Mouse (Mus musculus): ENCODE results near the gene Tent4a. TPM values are rescaled to one million over a fixed set of nuclear protein-coding genes. Genes with fewer than 3 reads are reported as not detected.
"Not testable (repeated sequence)": the region's sequence is repeated elsewhere in the genome, so short reads cannot be mapped to it uniquely, and the experiment has no call there.

Tent4a gene
- total and polyA plus RNA-seq, 3 experiments, result 8.1 to 12.7 (median 11.0) TPM

- H3K79me2 ChIP-seq (replicated peaks; ENCODE audit: control insufficient read depth, insufficient read depth, low read length), result no peaks in the 10 kb centered on the region
- intact Hi-C loops (cut with DNase I), result no loop called here
- H3K9ac ChIP-seq (ENCODE audit: low read depth, low read length), result no peak overlapping the region
- H3K4me3 ChIP-seq, result no peak overlapping the region
- H3K27me3 ChIP-seq (ENCODE audit: control insufficient read depth, insufficient read depth, low read length), result no peaks in the 10 kb centered on the region
- H3K36me3 ChIP-seq (ENCODE audit: control insufficient read depth, insufficient read depth, low read length), result no peaks in the 10 kb centered on the region
- no peaks in the 10 kb centered on the region for H3K4me1 ChIP-seq (ENCODE audit: control insufficient read depth, insufficient read depth, low read length)
- DNase-seq, result peak in 1 of 2 experiments; percentile 45
- TF ChIP-seq EP300 (IDR thresholded peaks at IDR 0.05; ENCODE audit: insufficient read depth, low read depth, low read length) (no peak), CTCF (IDR thresholded peaks at IDR 0.05) (0 out of 2 replicates have a peak, but pooled peaks have one; percentile 2)
- no peak overlapping the region for H3K27ac ChIP-seq
- 62% methylated on average over 9 of the region's 9 CpGs for WGBS
These were observed 34.8 kb upstream of the Tent4a start for GRCm38 (mm10) chr13:69569201-69569600.

DNA sequence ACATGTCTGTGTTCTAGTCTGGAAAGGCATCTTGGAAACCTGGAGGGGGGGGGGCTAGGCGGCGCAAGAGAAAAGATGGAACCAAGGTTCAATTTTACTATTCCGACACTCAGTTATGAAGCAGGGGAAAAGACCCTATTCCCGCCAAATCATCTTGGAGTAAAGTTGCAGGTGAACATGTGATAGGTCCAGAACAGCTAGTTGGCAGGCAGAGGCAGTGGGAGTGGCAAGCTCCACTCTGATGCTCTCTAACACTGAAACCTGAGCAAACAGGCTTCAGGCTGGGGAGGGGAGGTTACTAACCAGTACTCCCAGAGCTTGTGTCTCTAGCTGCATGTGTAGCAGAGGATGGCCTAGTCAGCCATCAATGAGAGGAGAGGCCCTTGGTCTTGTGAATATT, 31.0 kb upstream of the Tent4a start:
- H3K4me1 ChIP-seq (ENCODE audit: control insufficient read depth, insufficient read depth, low read length); H3K79me2 ChIP-seq (replicated peaks; ENCODE audit: control insufficient read depth, insufficient read depth, low read length); H3K27me3 ChIP-seq (ENCODE audit: control insufficient read depth, insufficient read depth, low read length); H3K4me3 ChIP-seq; H3K36me3 ChIP-seq (ENCODE audit: control insufficient read depth, insufficient read depth, low read length); H3K9ac ChIP-seq (ENCODE audit: low read depth, low read length); DNase-seq; H3K27ac ChIP-seq; intact Hi-C loops (cut with DNase I): not testable (repeated sequence)
- 90% methylated on average over 4 of the region's 4 CpGs for WGBS

- H3K4me1 ChIP-seq (ENCODE audit: control insufficient read depth, insufficient read depth, low read length), result peaks cover 5% of the 10 kb centered on the region; the same call in 1 of the 2 replicates
- intact Hi-C loops (cut with DNase I), result no loop called here
- no peaks in the 10 kb centered on the region for H3K79me2 ChIP-seq (replicated peaks; ENCODE audit: control insufficient read depth, insufficient read depth, low read length)
- no peak for DNase-seq
- no peaks in the 10 kb centered on the region; the same call in 1 of the 2 replicates for H3K27me3 ChIP-seq (ENCODE audit: control insufficient read depth, insufficient read depth, low read length)
- H3K27ac ChIP-seq, result no peak overlapping the region
- H3K9ac ChIP-seq (ENCODE audit: low read depth, low read length), result no peak overlapping the region
- TF ChIP-seq EP300 (IDR thresholded peaks at IDR 0.05; ENCODE audit: insufficient read depth, low read depth, low read length), result no peak
- no peak for TF ChIP-seq CTCF (IDR thresholded peaks at IDR 0.05)
- TF ChIP-seq POLR2A (IDR thresholded peaks at IDR 0.05; ENCODE audit: insufficient read depth, low read depth, low read length), result no peak
- H3K4me3 ChIP-seq, result no peak overlapping the region
- no peaks in the 10 kb centered on the region for H3K36me3 ChIP-seq (ENCODE audit: control insufficient read depth, insufficient read depth, low read length)
These were observed 30.2 kb upstream of the Tent4a start for GRCm38 (mm10) chr13:69564573-69564972.

- DNase-seq, result no peak
- WGBS, result 52% methylated on average over 3 of the region's 3 CpGs
- Histone ChIP-seq H3K9ac (ENCODE audit: low read depth, low read length) (no peak overlapping the region), H3K36me3 (ENCODE audit: control insufficient read depth, insufficient read depth, low read length) (no peaks in the 10 kb centered on the region), H3K79me2 (replicated peaks; ENCODE audit: control insufficient read depth, insufficient read depth, low read length) (no peaks in the 10 kb centered on the region), H3K27ac (no peak overlapping the region), H3K4me3 (no peak overlapping the region), H3K27me3 (ENCODE audit: control insufficient read depth, insufficient read depth, low read length) (no peaks in the 10 kb centered on the region; the same call in 1 of the 2 replicates), H3K4me1 (ENCODE audit: control insufficient read depth, insufficient read depth, low read length) (peaks cover 6% of the 10 kb centered on the region; the same call in 1 of the 2 replicates)
- TF ChIP-seq EP300 (IDR thresholded peaks at IDR 0.05; ENCODE audit: insufficient read depth, low read depth, low read length) (no peak), CTCF (IDR thresholded peaks at IDR 0.05) (no peak), POLR2A (IDR thresholded peaks at IDR 0.05; ENCODE audit: insufficient read depth, low read depth, low read length) (no peak)
- intact Hi-C loops (cut with DNase I), result no loop called here
These were observed 29.5 kb upstream of the Tent4a start for GRCm38 (mm10) chr13:69563905-69564304.

- Histone ChIP-seq H3K4me1 (ENCODE audit: control insufficient read depth, insufficient read depth, low read length) (peaks cover 9% of the 10 kb centered on the region; the same call in 1 of the 2 replicates), H3K4me3 (no peak overlapping the region), H3K27ac (no peak overlapping the region), H3K79me2 (replicated peaks; ENCODE audit: control insufficient read depth, insufficient read depth, low read length) (no peaks in the 10 kb centered on the region), H3K36me3 (ENCODE audit: control insufficient read depth, insufficient read depth, low read length) (no peaks in the 10 kb centered on the region), H3K9ac (ENCODE audit: low read depth, low read length) (no peak overlapping the region), H3K27me3 (ENCODE audit: control insufficient read depth, insufficient read depth, low read length) (no peaks in the 10 kb centered on the region; the same call in 1 of the 2 replicates)
- TF ChIP-seq EP300 (IDR thresholded peaks at IDR 0.05; ENCODE audit: insufficient read depth, low read depth, low read length) (peak; percentile 94), CTCF (IDR thresholded peaks at IDR 0.05) (no peak)
- intact Hi-C loops (cut with DNase I), result no loop called here
- DNase-seq, result peak in 1 of 2 experiments; percentile 68
- 31% methylated on average over 12 of the region's 12 CpGs for WGBS
These were observed 28.5 kb upstream of the Tent4a start for GRCm38 (mm10) chr13:69562654-69563574.

DNA sequence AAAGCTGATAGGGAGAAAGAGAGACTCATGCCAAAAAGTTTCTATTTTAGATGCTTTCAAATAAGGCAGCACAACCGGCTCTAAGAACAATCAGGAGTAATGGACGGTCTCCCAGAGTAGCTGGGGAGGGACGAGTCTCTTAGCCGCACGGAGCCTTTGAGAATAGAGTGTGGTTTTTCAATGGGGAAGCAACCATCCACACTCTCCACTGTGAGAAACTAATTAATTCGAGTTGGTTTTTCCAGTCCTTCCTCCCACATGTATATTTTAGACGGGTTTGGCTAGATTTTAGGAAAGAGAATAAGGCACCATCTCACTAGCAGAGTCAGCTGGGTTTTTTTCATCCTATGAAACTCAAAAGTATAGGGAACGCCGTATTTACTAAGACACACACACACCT, 27.6 kb upstream of the Tent4a start:
- DNase-seq, result no peak
- no peak overlapping the region for H3K27ac ChIP-seq
- no peaks in the 10 kb centered on the region for H3K79me2 ChIP-seq (replicated peaks; ENCODE audit: control insufficient read depth, insufficient read depth, low read length)
- WGBS, result 67% methylated on average over 9 of the region's 9 CpGs
- H3K36me3 ChIP-seq (ENCODE audit: control insufficient read depth, insufficient read depth, low read length), result no peaks in the 10 kb centered on the region
- intact Hi-C loops (cut with DNase I), result no loop called here
- H3K4me3 ChIP-seq, result no peak overlapping the region
- no peak for TF ChIP-seq EP300 (IDR thresholded peaks at IDR 0.05; ENCODE audit: insufficient read depth, low read depth, low read length)
- H3K9ac ChIP-seq (ENCODE audit: low read depth, low read length), result no peak overlapping the region
- peaks cover 9% of the 10 kb centered on the region; the same call in 1 of the 2 replicates for H3K4me1 ChIP-seq (ENCODE audit: control insufficient read depth, insufficient read depth, low read length)
- no peaks in the 10 kb centered on the region; the same call in 1 of the 2 replicates for H3K27me3 ChIP-seq (ENCODE audit: control insufficient read depth, insufficient read depth, low read length)

Data from heart, adult 2 months (tissue).